ENCODE assay signal across 9 mouse cellular contexts in the genomic region with DNA sequence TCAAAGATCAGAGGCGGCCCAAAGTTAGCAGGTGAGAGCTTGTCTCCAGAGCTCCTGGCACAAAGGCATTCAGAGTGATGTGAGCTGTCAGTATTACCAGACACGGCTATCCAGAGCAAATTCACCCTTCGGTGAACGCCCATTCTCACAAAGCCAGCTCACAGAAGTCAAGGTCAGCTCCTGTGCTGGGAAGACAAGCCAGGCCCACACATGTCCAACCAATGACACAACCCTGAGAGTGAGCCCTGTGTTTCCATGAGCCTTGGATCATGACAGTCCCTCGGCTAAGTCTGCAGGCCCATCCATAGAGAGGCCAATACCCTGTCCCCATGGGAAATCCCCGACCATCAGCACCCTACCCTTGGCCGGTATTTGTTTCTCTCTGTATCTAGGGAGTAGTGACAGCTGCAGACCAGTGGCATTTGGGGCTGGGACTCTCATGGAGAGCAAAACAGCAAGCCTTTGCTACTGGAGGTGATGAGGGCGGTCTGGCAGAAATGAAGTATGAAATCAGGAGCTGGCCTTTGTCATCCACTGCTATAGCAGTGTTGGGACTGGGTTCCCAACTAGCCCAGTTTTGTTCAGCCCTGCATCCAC. TPM values are rescaled to one million over a fixed set of nuclear protein-coding genes. Genes with fewer than 3 reads are reported as not detected.
DNase-seq lines count a peak whose midpoint lies in the region; ATAC-seq lines count a peak whose summit lies in the region.
"Had no signal": no experiment of that assay in that cellular context is flagged by ENCODE, and none has a peak within 500 bp of the region (broad histone marks: within the 10 kb centered on the region; RNA-seq: fewer than 3 reads in every experiment).

No protein-coding gene starts in this region.

- intact Hi-C loops in left cerebral cortex, postnatal 25 days (cut with DNase I): no loop called here

- no peak overlapping the region for H3K4me3 ChIP-seq in embryonic facial prominence, embryonic 14.5 days (ENCODE audit: low read depth, low read length)
- no peak overlapping the region for H3K4me3 ChIP-seq in stomach, embryonic 15.5 days (replicated peaks)

- H3K9ac ChIP-seq in embryonic facial prominence, embryonic 14.5 days (ENCODE audit: low read depth, low read length): 0 out of 2 replicates have a peak overlapping the region, but pooled peaks have one; percentile 1
- no peak overlapping the region for H3K9ac ChIP-seq in stomach, embryonic 15.5 days

- no peak overlapping the region for H3K4me2 ChIP-seq in embryonic facial prominence, embryonic 14.5 days (ENCODE audit: low read depth, low read length)
- no peak overlapping the region for H3K4me2 ChIP-seq in stomach, embryonic 15.5 days

- DNase-seq in lung, postnatal 10 days: peak; percentile 29
- DNase-seq in lung, postnatal 14 days: no peak
- DNase-seq in embryonic facial prominence, embryonic 14.5 days (ENCODE audit: low spot score): no peak
- peak; percentile 28 for DNase-seq in heart, postnatal 4 days
- DNase-seq in kidney, postnatal 25 days: no peak
- DNase-seq in left cerebral cortex, adult 18-20 months (ENCODE audit: low spot score in 2 of 2): no peak
- DNase-seq in left cerebral cortex, postnatal 25 days (ENCODE audit: low spot score in 2 of 2): no peak
- DNase-seq: cerebellum, adult 18-20 months had no signal

- peaks cover 60% of the 10 kb centered on the region for H3K4me1 ChIP-seq in embryonic facial prominence, embryonic 14.5 days (ENCODE audit: control insufficient read depth, insufficient read depth, low read length)
- peaks cover 29% of the 10 kb centered on the region for H3K4me1 ChIP-seq in stomach, embryonic 15.5 days

- ATAC-seq in embryonic facial prominence, embryonic 14.5 days (ENCODE audit: low read depth): 0 out of 2 replicates have a peak, but pooled peaks have one; percentile 12
- no peak; the same call in 1 of the 2 replicates for ATAC-seq in stomach, embryonic 15.5 days (ENCODE audit: insufficient read depth, low FRiP score, low read depth)

- no peaks in the 10 kb centered on the region; the same call in 1 of the 2 replicates for H3K36me3 ChIP-seq in embryonic facial prominence, embryonic 14.5 days (ENCODE audit: control insufficient read depth, insufficient read depth, low read length)
- no peaks in the 10 kb centered on the region for H3K36me3 ChIP-seq in stomach, embryonic 15.5 days

- 70% methylated on average over 8 of the region's 8 CpGs for WGBS in embryonic facial prominence, embryonic 14.5 days
- 68% methylated on average over 8 of the region's 8 CpGs for WGBS in stomach, embryonic 15.5 days

- peak overlapping the region; percentile 65; the same call in 1 of the 2 replicates for H3K27ac ChIP-seq in embryonic facial prominence, embryonic 14.5 days (replicated peaks; ENCODE audit: low read depth, low read length)
- H3K27ac ChIP-seq in stomach, embryonic 15.5 days: peak overlapping the region; percentile 71

- no peaks in the 10 kb centered on the region for H3K27me3 ChIP-seq in embryonic facial prominence, embryonic 14.5 days (replicated peaks; ENCODE audit: control insufficient read depth, insufficient read depth, low read length)
- H3K27me3 ChIP-seq in stomach, embryonic 15.5 days (replicated peaks): no peaks in the 10 kb centered on the region

- no peaks in the 10 kb centered on the region for H3K9me3 ChIP-seq in embryonic facial prominence, embryonic 14.5 days (ENCODE audit: control insufficient read depth, low read length)
- no peaks in the 10 kb centered on the region for H3K9me3 ChIP-seq in stomach, embryonic 15.5 days

RNA-seq across cellular contexts. Expression of gene Ldlrad3, which starts 58.3 kb away (rescaled TPM):
- 48.2 and 48.8 TPM in 2 replicates for polyA plus RNA-seq in embryonic facial prominence, embryonic 14.5 days (2014; fragmentation: Nextera tagmentation; extraction: Ambion mirVana)
- 1 to 10 TPM; 9.8 to 9.9 TPM for total RNA-seq in heart, postnatal 4 days (2021)
- polyA plus RNA-seq in stomach, embryonic 15.5 days (2015; fragmentation: Nextera tagmentation; extraction: Ambion mirVana): 39.1 and 44.8 TPM in 2 replicates
- total RNA-seq in left cerebral cortex, adult 18-20 months (2021): 1 to 10 TPM; 7.8 to 8.8 TPM
- 1 to 10 TPM; 8.1 to 8.6 TPM for total RNA-seq in left cerebral cortex, postnatal 25 days (2021)

Comparison
In these comparisons a context has a peak if more than half of its experiments do, and no peak if none do; other contexts are left out.
1. DNase-seq: peak in lung, postnatal 10 days (single experiment) and heart, postnatal 4 days (single experiment); none in lung, postnatal 14 days (single experiment), embryonic facial prominence, embryonic 14.5 days (single experiment), kidney, postnatal 25 days (0 of 2), left cerebral cortex, adult 18-20 months (0 of 2) and left cerebral cortex, postnatal 25 days (0 of 2).